Comparison of ENCODE assay signal across 8 mouse cellular contexts in genomic region chr11:119206562-119206961, GRCm38 (mm10). TPM values are rescaled to one million over a fixed set of nuclear protein-coding genes. Genes with fewer than 3 reads are reported as not detected.
DNase-seq lines count a peak whose midpoint lies in the region; TF ChIP-seq lines count a peak whose summit lies in the region.

No protein-coding gene starts in this region.

- no peak for TF ChIP-seq POLR2A in heart, adult 2 months (IDR thresholded peaks at IDR 0.05; ENCODE audit: insufficient read depth, low read depth, low read length)
- no peak for TF ChIP-seq POLR2A in cortical plate, adult 2 months (IDR thresholded peaks at IDR 0.05; ENCODE audit: extremely low read depth, insufficient read depth, low read length)
- no peak for TF ChIP-seq POLR2A in lung, adult 2 months (IDR thresholded peaks at IDR 0.05; ENCODE audit: borderline replicate concordance, extremely low read depth, low read depth, low read length)

- no peaks in the 10 kb centered on the region; the same call in 1 of the 2 replicates for H3K79me2 ChIP-seq in heart, adult 2 months (replicated peaks; ENCODE audit: control insufficient read depth, insufficient read depth, low read length)

- no peak overlapping the region for H3K27ac ChIP-seq in heart, adult 2 months
- no peak overlapping the region for H3K27ac ChIP-seq in cortical plate, adult 2 months (ENCODE audit: insufficient read depth, low read length)

- H3K9ac ChIP-seq in heart, adult 2 months (ENCODE audit: low read depth, low read length) = no peak overlapping the region

- peak; percentile 79 for TF ChIP-seq EP300 in heart, adult 2 months (IDR thresholded peaks at IDR 0.05; ENCODE audit: insufficient read depth, low read depth, low read length)

- H3K27me3 ChIP-seq in heart, adult 2 months (ENCODE audit: control insufficient read depth, insufficient read depth, low read length) = no peaks in the 10 kb centered on the region

- intact Hi-C loops in heart, adult 2 months (cut with DNase I) = loop anchor here (2.0 kb wide), 2 partner anchors 28 to 42 kb away; no protein-coding TSS in a partner anchor

- 18% methylated on average over 5 of the region's 5 CpGs for WGBS in heart, adult 2 months
- WGBS in lung, adult 2 months = 24% methylated on average over 5 of the region's 5 CpGs

- H3K4me1 ChIP-seq in heart, adult 2 months (ENCODE audit: control insufficient read depth, insufficient read depth, low read length) = no peaks in the 10 kb centered on the region
- H3K4me1 ChIP-seq in cortical plate, adult 2 months (ENCODE audit: control insufficient read depth, insufficient read depth, low read length) = no peaks in the 10 kb centered on the region
- no peaks in the 10 kb centered on the region for H3K4me1 ChIP-seq in lung, adult 2 months (ENCODE audit: control insufficient read depth, insufficient read depth, low read length)

- TF ChIP-seq CTCF in heart, adult 2 months (IDR thresholded peaks at IDR 0.05) = peak; percentile 97
- TF ChIP-seq CTCF in cortical plate, adult 2 months (IDR thresholded peaks at IDR 0.05; ENCODE audit: extremely low read depth, insufficient read depth, low read length) = peak; percentile 94
- TF ChIP-seq CTCF in lung, adult 2 months (IDR thresholded peaks at IDR 0.05; ENCODE audit: insufficient read depth, low read length) = peak; percentile 97

- H3K4me3 ChIP-seq in heart, adult 2 months = no peak overlapping the region
- H3K4me3 ChIP-seq in cortical plate, adult 2 months (ENCODE audit: insufficient read depth, low read length) = no peak overlapping the region
- H3K4me3 ChIP-seq in lung, adult 2 months (replicated peaks; ENCODE audit: extremely low read depth, low read depth, low read length) = no peak overlapping the region

- DNase-seq in heart, adult 2 months = peak; percentile 65 to 82
- DNase-seq in heart, adult 8-10 months (ENCODE audit: low spot score) = no peak
- DNase-seq in 416B (ENCODE audit: low read depth) = peak; percentile 71
- peak; percentile 78 for DNase-seq in ZHBTc4 (ENCODE audit: low read depth, low spot score)
- peak; percentile 76 for DNase-seq in kidney, adult 9 months
- peak; percentile 81 for DNase-seq in lung, adult 2 months
- peak; percentile 40 to 84 for DNase-seq in spleen, postnatal 4 days (ENCODE audit: low spot score in 2 of 2)

- no peaks in the 10 kb centered on the region for H3K36me3 ChIP-seq in heart, adult 2 months (ENCODE audit: control insufficient read depth, insufficient read depth, low read length)

RNA-seq across cellular contexts. Expression of gene Tbc1d16, which starts 21.7 kb away (rescaled TPM):
- 10 to 100 TPM; 61.0 to 73.7 TPM for total RNA-seq in heart, adult 2 months (2021)
- 26.0 and 53.7 TPM in 2 replicates for polyA plus RNA-seq in heart, adult 2 months (2012; rRNA removed)
- total RNA-seq in heart, adult 8-10 months (2022) = 10 to 100 TPM; 60.3 to 72.2 (median 64.4) TPM
- 15.5 and 17.6 TPM in 2 replicates for polyA plus RNA-seq in cortical plate, adult 2 months (2012; rRNA removed)
- polyA plus RNA-seq in lung, adult 2 months (2012; rRNA removed) = 15.8 and 17.6 TPM in 2 replicates

RNA-seq across cellular contexts. Expression of gene Ccdc40, which starts 21.8 kb away (rescaled TPM):
- under 1 TPM in 1 of 2 experiments, not detected in 1; 0.21 TPM for total RNA-seq in heart, adult 2 months (2021)
- polyA plus RNA-seq in heart, adult 2 months (2012; rRNA removed) = 0.44 and 0.59 TPM in 2 replicates
- under 1 TPM in 1 of 4 experiments, not detected in 3; 0.20 TPM for total RNA-seq in heart, adult 8-10 months (2022)
- 1.4 TPM in 2 replicates for polyA plus RNA-seq in cortical plate, adult 2 months (2012; rRNA removed)
- polyA plus RNA-seq in lung, adult 2 months (2012; rRNA removed) = 9.7 and 12.0 TPM in 2 replicates
